Mouse (Mus musculus) heart, embryonic 11.5 days (tissue): ENCODE measurements around the gene Fam114a2. TPM values are rescaled to one million over a fixed set of nuclear protein-coding genes. Genes with fewer than 3 reads are reported as not detected.

Source experiments
- ATAC-seq: fragments of 200-750 bp; cut with Nextera tagmentation; replicated peaks from 2 replicates; pipeline ENCODE4 v1.8.0; 2017; ENCODE audit warnings: moderate library complexity; ENCODE audit not compliant: insufficient number of reproducible peaks, low FRiP score, low TSS enrichment
- H3K27ac ChIP-seq: fragments of 300-500 bp; sonication (generic); 2 replicates; pipeline ENCODE4 v1.5.1; 2014; ENCODE audit warnings: mild to moderate bottlenecking, low read depth, low read length
- H3K27me3 ChIP-seq: fragments of 300-500 bp; sonication (generic); 2 replicates; pipeline ENCODE4 v1.6.1; 2014; ENCODE audit warnings: mild to moderate bottlenecking, low read length, mixed read lengths; ENCODE audit not compliant: control insufficient read depth, insufficient read depth
- H3K36me3 ChIP-seq: fragments of 300-500 bp; sonication (generic); 2 replicates; pipeline ENCODE4 v1.6.1; 2014; ENCODE audit warnings: mild to moderate bottlenecking, low read length, moderate library complexity, mixed read lengths; ENCODE audit not compliant: control insufficient read depth, insufficient read depth
- H3K4me1 ChIP-seq: fragments of 300-500 bp; sonication (generic); 2 replicates; pipeline ENCODE4 v1.6.1; 2014; ENCODE audit warnings: low read length; ENCODE audit not compliant: control insufficient read depth, insufficient read depth
- H3K4me2 ChIP-seq: fragments of 300-500 bp; sonication (generic); 2 replicates; pipeline ENCODE4 v1.6.1; 2014; ENCODE audit warnings: mild to moderate bottlenecking, moderate library complexity
- H3K4me3 ChIP-seq: fragments of 300-500 bp; sonication (generic); 2 replicates; pipeline ENCODE4 v1.5.1; 2014; ENCODE audit warnings: low read depth, low read length
- H3K9ac ChIP-seq: fragments of 300-500 bp; sonication (generic); 2 replicates; pipeline ENCODE4 v1.6.1; 2014; ENCODE audit warnings: mild to moderate bottlenecking, low read depth, low read length, moderate library complexity
- H3K9me3 ChIP-seq: fragments of 300-500 bp; sonication (generic); replicated peaks from 2 replicates; pipeline ENCODE4 v1.6.1; 2016; ENCODE audit warnings: low read length; ENCODE audit not compliant: control insufficient read depth
- WGBS: fragments of 180-500 bp; shearing (Covaris S2); extraction: QIAGEN DNeasy Blood & Tissue Kit; methylation state at CpG from one replicate; pipeline ENCODE4 v1.1.7; 2014; ENCODE audit not compliant: insufficient replicate concordance; 5-methylcytosine and 5-hydroxymethylcytosine counted together
- polyA plus RNA-seq: library from polyadenylated mRNA; unstranded; fragments of >200 nt; fragmentation: Nextera tagmentation; extraction: Ambion mirVana; gene quantifications from 2 replicates; pipeline ENCODE4 v1.2.1, GENCODE M21; 2014

Gene Fam114a2
- polyA plus RNA-seq, 1 experiment from 2014 or later: 49.4 TPM

GRCm38 (mm10) chr11:57445237-57445962, 73.0 kb downstream of the Fam114a2 start:
- H3K27ac ChIP-seq: 0 out of 2 replicates have a peak overlapping the region, but pooled peaks have one; percentile 46
- WGBS: 46% methylated on average over 6 of the region's 6 CpGs

GRCm38 (mm10) chr11:57434153-57434552, 84.3 kb downstream of the Fam114a2 start:
- Histone ChIP-seq H3K9me3 (no peaks in the 10 kb centered on the region), H3K27ac (no peak overlapping the region), H3K9ac (no peak overlapping the region), H3K27me3 (no peaks in the 10 kb centered on the region), H3K4me3 (no peak overlapping the region), H3K36me3 (no peaks in the 10 kb centered on the region), H3K4me1 (no peaks in the 10 kb centered on the region), H3K4me2 (no peak overlapping the region)
- 4% methylated on average over 1 of the region's 1 CpGs for WGBS
- no peak for ATAC-seq

More at GRCm38 (mm10) chr11:57445237-57445962, 73.0 kb downstream of the Fam114a2 start:
- Histone ChIP-seq H3K4me1 (no peaks in the 10 kb centered on the region), H3K36me3 (no peaks in the 10 kb centered on the region), H3K27me3 (no peaks in the 10 kb centered on the region), H3K9ac (no peak overlapping the region), H3K4me3 (no peak overlapping the region), H3K9me3 (no peaks in the 10 kb centered on the region), H3K4me2 (no peak overlapping the region)
- ATAC-seq: no peak

Other genes with a start within 250 kb of the Fam114a2 start
- gene Mfap3, start within 50 bp of the Fam114a2 start, polyA plus RNA-seq: 32.7 and 37.9 TPM in 2 replicates
- gene Galnt10, start 126.8 kb upstream of the Fam114a2 start, polyA plus RNA-seq: 7.1 and 10.6 TPM in 2 replicates